Mouse (Mus musculus): ENCODE data around the gene Mrps7.

The Mrps7 gene

DNA sequence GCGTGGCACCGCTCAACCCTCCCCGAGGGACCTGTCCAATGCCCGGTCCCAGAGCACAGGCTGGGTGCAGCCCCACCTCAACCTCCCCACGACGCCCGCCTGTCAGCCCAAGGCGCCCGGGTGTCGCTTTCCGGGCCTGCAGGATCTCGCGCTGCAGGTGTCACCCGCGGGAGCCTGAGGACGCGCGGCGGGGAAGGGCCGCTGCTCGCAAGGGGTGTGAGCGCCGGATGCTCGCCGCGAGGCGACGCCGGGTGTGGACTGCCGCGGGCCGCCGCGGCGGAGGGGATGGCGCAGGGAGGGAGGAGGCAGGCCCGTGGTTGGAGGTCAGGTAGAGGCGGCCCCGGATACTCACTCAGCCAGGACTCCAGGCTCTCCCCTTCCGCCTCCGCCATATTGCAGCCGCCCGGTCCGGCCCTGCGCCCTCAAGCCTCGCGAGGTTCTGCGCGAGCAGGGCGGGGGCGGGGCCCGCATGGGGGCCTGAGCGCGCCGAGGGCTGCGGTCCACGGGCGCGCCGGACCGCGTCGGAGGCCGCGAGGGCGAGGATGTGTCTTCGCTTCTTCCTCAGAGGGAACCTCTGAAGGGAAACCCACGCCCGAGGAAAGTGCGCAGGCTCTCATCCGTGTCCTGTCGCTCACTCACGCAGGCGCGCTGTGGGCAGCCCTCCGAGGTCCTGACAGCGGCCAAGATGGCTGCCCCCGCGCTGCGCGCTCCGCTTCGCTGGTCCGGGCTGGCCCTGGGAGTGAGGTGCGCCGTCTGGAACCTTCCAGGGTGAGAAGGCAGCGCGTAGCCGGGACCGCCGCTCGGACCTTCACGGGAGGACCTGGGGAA lies at the start of gene Mrps7, which contains the start of gene Gga3:
Mrps7 (plus strand) TSS at position 450 of the 828 bp plus-strand sequence.
Gga3 (minus strand) TSS at position 576 of the 828 bp plus-strand sequence.
- under 1% methylated on average over 88 of the region's 93 CpGs for WGBS

DNA sequence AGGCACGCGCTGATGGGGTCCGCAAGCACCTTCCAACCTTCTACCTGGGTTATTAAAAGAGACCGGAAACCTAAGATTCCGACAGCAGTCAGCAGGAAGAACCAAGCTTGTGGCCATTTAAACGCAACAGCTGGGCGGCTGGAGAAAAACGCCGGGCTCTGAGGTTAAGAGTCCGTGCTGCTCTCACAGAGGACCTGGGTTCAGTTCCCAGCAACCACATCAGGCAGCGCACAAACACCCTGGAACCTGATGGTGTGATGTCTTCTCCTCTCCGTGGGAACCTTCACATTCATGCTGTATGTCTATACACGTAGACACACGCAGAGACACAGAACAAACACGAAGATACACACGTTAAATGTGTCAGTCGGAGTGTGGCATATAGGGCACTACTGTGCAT lies 48.0 kb upstream of the Mrps7 start:
- 83% methylated on average over 17 of the region's 17 CpGs for WGBS

DNA sequence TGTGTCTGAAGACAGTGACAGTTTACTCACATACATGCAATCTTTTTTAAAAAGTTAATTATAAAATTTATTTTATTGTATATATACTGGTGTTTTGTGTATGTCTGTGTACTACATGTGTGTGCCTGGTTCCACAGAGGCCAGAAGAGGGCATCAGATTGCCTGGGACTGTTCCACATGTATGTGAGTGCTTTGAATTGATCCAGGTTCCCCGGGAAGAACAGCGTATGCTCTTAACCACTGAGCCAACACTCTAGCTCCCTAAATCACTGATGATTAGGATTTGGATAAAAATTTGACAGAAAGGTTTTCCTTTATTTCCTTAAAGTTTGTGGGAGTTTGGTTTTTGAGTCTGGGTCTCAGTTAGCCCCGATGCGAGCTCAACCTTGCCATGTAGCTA lies 40.3 kb upstream of the Mrps7 start:
- WGBS: 29% methylated on average over 4 of the region's 4 CpGs

DNA sequence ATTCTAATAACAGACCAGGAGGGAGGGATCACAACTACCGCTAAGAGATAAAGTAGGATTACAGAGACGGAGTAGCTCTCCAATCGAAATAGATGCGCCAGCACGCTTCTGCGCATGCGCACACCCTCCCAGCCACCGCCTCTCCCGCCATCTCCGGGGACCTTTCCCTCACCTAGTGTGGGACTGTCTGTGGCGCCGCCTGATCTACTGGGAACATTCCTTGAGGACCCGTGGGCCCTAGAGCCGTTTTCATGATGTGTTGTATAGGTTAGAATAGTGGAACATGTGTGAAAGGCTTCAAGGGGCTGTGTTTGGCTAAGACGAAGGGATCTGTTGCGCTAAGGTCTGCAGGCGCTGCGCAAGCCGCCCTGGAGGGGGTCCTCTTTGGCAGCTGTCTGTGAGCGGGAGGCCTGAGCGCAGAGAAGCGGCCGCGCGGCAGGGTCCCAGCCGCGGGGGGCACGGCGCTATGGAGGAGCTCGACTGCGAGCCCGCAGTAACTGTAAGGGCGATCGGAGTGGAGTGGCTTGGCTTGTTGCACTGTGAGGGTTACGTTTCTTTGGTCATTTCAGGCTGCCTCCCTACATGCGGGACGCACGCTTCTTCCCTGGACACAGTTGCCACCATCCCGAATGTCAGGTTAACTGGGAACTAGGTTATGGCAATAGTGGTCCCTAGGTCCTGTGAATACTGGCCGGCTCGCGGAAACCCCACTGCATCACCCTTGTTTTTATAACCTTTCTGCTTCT lies 39.5 kb upstream of the Mrps7 start, which contains the start of gene Nup85:
Nup85 (plus strand) TSS at position 371 of the 746 bp plus-strand sequence.
- under 1% methylated on average over 42 of the region's 42 CpGs for WGBS

DNA sequence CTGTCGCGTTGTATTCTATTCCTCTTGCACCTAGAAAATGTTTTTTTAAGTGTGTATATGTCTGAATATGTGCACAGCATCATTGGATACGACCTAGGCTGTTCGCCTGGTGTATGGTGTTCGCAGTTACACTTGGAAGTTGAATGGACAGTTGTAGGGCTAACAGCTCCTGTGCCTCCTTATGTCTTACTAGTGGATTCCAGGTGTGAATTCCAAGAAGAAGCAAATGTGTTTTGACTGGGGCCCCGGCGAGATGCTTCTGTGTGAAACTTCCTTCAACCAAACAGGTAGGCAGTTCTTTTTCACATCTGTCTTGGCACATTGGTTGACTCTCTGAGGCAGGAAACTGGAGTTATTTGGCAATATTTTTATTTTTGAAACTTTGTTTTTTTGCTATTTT lies 38.8 kb upstream of the Mrps7 start:
- 14% methylated on average over 7 of the region's 7 CpGs for WGBS

DNA sequence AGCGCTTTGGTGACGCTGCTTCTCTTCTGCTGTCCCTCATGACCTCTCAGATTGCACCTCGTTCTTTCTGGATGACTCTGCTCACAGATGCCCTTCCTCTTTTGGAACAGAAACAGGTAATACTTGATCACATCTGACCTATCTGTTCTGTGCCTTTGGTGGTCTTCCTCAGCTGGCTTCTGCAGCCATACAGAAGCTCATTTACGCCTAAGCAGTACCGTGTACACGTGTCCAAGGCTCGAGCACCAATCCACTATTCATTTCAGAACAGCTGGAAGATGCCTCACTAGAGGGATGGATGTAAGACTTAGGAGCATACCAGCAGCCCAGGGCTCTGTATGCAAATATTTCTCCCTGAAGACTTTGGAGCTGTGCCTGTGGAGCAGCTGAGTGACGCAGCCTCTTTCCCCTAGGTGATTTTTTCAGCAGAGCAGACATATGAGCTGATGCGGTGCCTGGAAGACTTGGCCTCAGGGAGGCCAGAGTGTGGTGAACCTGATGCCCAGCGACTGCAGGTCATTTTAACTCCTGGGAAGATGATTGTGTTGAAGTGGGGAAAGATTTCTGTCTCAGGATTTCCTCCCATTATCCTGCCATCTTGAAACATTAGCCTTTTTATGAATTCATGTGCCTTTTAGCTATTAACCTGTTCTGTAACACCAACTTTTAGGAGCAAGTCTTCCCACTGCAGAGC lies 20.7 kb upstream of the Mrps7 start:
- 64% methylated on average over 10 of the region's 10 CpGs for WGBS

DNA sequence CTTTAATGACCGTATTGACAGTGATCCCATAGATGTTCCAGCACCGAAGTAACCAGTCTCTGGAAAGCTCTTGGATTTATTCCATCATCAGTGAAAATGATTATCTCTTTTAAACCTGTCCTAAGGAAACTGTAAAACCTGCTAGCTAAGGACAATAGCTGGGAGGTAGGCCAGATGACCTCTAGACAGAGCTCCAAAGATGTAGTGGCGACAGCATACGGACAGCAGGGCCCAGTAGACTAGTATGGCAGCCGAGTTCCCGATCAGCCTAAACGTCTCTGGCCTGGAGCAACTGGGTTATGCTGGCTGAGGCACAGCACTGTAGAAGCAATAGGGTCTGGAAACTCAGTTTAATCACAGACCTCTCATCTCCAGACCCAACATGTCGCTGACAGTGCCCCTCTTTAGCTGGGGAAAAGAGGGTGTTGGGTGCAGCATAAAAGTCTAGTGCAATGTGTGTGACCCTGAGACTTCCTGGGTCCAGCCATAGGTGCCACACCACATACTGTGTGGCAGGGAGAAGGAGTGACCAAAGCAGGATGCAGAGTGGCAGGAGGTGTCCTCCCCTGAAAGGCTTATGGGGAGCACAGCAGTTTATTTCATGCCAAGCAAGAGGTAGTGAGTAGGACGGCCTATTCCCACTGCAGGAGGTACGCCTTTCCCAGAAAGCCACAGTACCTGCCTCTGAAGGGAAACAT lies 19.2 kb upstream of the Mrps7 start:
- WGBS: 85% methylated on average over 10 of the region's 10 CpGs

DNA sequence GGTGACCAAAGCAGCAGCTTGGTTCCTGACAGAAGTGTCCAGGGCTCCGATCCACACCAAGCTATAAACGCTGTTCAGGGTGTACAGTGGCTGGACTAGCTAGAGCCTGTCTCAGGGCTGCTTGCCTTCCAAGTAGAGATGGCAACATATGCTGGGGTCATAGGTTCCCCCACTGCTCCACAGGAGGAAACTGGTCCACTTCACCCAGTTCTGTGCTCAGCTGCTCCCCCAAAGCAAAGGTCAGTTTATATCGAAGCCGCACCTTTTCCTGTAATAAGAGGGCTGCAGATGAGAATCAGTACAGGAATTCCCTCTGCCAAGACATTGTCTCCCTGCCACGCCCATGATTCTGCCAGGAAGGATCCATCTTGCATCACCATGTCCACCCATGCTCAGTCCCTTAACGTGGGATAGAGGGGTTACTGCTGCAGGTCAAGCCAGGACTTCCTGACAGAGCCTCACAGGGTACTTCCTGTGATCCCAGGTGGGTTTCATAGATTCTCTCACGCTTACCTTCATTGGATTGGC lies 18.1 kb upstream of the Mrps7 start:
- 80% methylated on average over 7 of the region's 7 CpGs for WGBS

DNA sequence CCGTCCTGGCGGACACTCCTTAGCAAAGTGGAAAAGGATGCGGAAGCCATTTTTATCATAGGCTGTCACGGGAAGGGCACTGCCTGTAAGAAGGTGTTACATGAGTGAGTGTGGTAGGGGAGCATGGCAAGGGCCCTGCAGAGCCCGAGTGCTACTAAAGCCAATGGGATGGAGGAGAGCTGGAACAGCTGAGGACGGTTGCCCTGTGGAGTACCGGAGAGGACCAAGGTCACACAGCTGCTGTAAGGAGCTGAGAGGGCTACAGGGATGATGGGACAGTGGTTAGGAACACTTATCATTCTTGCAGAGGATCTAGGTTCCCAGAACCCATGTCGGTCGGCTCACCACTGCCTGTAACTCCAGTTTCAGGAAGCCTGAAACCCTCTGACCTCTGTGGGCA lies 17.3 kb upstream of the Mrps7 start:
- 91% methylated on average over 9 of the region's 9 CpGs for WGBS

DNA sequence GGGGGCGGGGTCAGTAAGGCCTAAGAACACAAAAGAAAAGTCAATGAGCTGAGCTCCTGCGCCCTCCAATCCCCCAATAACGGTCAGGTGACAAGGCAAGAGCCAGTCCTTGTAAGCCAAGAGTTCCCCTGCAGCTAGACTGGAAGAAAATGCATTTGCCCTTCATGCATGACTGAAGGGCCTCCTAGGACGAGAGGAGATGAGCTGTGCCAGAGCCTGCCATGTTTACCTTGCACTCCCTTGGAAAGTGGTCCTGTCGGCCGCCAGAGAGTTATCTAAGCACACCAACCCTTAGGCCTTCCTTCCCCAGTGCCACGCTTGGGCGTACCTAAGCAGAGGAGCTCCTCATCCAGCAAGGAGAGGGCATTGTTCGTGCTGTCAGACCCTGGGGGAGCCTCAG lies 15.7 kb upstream of the Mrps7 start:
- 88% methylated on average over 9 of the region's 9 CpGs for WGBS

DNA sequence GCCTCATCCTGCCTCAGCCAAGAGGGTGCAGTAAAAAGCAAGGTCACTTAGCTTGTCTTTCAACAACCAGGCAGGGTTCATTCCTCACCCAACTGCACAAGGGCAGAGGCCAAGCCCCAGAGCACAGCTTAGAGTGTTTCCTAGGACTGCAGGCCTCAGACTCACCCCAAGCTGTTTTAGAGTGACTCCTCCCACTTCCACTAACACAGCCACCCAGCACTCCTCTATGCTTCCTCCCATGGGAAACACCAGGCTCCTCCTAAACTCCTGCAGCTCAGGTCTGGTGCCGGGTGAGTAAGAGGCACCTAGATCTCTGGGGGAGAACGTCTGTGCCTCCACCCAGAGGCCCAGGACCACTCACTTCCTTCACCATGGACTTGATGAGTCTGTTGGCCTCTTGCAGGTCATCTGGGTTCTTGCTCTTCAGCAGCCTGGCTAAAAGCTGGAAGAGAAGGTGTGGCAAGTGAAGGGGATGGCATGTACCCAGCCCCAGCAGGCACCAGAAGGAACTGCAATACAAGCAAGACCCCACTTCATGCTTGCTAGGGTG lies 13.1 kb upstream of the Mrps7 start:
- 81% methylated on average over 2 of the region's 2 CpGs for WGBS

DNA sequence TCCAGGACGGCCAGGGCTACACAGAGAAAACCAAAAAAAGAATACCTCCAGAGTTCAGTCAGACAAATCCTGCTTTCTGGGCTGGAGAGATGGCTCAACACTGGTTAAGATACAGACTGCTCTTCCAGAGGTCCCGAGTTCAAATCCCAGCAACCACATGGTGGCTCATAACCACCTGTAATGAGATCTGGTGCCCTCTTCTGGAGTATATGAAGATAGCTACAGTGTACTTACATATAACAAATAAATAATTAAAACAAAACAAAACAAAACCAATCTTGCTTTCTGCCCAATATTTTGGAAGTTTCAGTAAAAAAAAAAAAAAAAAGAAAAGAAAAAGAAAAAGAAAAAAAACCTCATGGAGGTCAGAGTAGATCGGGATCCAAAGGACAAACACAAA lies 8.5 kb upstream of the Mrps7 start:
- WGBS: over 99% methylated on average over 3 of the region's 3 CpGs

DNA sequence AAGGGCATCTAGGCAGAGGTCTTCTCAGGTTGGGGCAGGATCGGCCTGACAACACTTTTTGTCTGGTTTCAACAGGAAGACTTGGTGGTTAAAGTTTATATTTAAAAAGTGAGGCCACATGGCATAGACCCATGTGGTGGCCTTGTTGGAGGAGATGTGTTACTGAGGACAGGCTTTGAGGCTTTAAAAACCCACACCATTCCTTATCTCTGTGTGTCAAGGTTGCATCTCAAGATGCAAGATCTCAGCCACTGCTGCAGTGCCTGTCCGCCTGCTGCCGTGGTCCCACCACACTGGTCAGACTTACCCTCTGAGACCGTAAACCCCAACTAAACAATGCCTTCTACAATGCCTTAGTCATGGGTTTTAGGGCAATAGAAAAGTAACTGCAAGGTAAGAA lies 5.4 kb upstream of the Mrps7 start:
- WGBS: 96% methylated on average over 4 of the region's 4 CpGs

DNA sequence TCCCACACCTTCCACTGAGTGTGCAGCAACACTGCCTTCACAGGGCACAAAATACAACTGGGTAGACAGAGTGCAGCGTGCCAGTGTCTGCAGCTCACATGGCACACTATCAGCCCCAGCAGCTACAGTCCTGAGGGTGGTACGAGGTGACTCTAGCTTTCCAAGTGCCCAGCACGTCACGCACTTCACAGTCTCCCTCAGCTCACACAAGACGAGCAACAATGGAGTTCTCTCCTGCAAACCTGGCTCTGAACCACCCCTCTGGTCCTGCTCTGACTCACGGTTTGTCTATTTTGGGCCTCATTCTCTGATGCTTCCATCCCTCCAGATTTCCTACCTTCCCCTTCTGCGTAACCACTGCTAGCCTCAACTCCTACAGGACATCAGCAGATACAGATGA lies 4.0 kb upstream of the Mrps7 start:
- 39% methylated on average over 7 of the region's 7 CpGs for WGBS

DNA sequence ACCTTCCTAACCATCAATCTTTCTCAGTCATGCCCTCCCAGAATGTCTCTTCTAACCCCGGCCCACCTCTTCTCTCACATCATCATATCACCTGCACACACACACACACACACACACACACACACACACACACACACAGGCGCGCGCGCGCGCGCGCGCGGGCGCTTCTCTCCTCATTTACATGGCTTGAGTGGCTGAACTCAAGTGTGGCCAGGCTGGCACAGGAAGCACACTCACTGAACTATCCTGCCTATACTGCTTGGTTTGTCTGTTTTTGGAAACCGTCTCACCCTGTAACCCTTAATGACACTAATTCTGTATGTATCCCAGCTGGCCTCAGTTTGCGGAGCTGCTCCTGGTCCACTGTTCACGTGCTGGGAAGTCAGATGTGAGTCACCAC lies 3.0 kb upstream of the Mrps7 start:
- WGBS: 90% methylated on average over 15 of the region's 15 CpGs

DNA sequence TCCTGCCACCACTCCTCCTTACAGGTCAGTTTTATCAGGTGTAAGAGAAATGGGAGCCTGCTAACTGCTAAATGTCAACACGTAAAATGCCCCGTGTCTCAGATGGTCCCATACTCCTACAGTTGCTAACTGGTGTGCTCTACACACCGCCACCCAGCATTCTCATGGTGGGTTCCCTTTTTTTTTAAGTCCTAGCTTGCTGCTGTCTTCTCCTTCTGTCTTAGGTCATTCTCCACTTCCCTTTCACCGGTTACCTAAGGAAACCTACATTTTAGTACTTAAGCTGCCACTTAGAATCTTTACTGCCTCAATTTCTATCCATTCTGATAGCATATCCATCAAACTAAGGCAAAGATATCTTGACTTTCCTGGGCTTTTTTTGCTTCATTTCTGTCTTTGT lies 2.6 kb upstream of the Mrps7 start:
- WGBS: 85% methylated on average over 4 of the region's 4 CpGs

DNA sequence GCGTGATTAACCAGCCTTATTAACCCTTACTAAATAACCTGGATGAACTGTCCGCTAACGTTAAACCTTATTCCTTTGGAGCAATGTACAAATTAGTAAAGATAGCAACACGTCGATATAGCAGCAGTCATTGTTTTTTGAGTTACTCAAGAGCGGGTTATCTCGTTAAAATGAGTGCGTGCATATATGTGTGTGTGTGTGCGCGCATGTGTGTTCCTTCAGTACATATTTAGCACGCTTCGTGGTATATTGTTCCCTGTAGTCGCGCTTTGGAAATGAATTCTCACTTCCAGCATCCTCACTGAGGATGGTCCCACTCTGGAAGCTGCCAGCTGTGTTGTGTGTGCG lies 623 bp upstream of the Mrps7 start:
- WGBS: 4% methylated on average over 15 of the region's 15 CpGs

DNA sequence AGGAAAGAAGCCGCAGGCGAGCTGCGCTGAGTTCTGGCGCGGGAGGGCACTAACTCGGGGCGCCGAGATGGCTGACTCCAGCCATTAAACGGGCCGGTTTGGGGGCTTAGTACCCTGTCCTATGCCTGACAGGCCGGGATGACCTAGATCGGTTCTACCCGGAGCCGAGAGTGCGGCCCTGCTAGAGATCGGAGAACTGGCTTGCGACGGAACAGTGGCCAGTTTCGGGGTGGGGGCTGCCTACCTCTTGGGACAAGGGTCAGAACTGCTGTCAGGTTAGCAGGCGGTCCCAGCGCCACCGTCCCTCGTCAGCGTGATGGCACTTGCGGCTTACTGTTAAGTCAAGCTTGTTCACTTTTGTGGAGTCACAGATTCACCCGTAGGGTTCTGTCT lies 575 bp downstream of the Mrps7 start:
- WGBS: 0% methylated on average over 26 of the region's 26 CpGs

DNA sequence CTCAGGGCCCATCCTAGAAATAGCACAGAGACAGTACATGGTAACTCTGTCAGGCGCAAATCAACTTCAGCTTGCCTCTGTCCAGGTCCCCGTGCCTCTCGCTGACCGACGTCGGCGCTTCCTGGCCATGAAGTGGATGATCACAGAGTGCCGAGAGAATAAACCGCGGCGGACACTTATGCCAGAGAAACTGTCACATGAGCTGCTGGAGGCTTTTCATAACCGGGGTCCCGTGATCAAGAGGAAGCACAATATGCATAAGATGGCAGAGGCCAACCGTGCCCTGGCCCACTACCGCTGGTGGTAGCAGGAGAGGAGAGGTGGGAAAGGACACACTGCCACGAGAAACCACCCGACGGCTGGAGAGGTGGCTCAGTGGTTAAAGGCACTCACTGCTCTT lies 3.0 kb downstream of the Mrps7 start:
- 93% methylated on average over 18 of the region's 18 CpGs for WGBS

DNA sequence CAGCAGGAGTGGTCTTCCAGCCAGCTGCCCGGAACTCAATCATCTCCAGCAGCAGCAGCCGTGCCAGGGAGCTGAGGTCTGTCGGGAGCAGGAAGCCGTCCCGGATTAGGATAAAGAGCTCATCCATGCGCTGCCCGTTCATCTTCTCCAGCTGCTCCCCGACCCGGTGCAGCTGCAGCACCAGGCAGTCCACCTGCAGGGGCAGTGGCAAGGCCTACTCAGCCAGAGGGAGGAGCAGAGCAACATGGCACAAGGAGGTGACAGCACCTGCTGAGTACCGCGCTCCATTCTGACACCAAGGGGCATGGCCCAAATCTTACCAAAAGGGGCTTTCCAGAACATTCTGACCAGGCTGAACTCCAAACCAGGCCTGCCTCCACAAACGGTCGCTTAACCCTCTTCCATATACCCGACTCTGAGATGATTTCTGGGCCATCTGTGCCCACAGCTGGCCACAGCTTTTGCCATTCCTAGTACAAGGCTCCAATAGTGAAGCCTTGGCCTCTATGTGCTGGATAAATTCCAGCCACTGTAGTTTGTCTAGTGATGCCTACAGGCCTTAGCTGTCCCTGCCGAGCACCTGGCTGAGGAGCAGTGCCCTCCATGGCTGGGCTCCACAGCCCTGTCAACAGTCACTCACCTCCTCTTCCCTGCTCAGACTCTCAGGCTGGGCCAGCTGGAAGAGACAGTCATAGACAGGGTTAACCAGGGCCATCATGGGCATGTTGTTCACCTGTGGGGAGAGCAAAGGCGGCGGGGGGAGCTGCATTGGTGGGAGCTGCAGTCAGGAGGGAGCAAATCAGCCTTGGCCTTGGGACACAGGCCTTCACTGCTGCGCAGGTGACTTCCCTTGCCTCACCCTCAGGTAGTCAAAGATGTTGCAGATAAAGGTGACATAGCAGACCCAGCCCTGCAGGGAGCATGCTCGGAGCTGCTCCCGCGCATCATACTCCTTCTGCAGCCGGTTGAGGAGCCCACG lies 5.0 kb downstream of the Mrps7 start:
- 71% methylated on average over 23 of the region's 23 CpGs for WGBS
